Mouse (Mus musculus): ENCODE results near the gene Ncaph2. TPM values are rescaled to one million over a fixed set of nuclear protein-coding genes. Genes with fewer than 3 reads are reported as not detected.

Gene Ncaph2
- polyA plus RNA-seq (2014; fragmentation: Nextera tagmentation; extraction: Ambion mirVana): 130 and 151 TPM in 2 replicates

- H3K27ac ChIP-seq (ENCODE audit: low read depth, low read length): peak within 1 kb of the TSS; percentile 85
- H3K4me3 ChIP-seq (ENCODE audit: low read length): peak within 1 kb of the TSS; percentile 74
- ATAC-seq (ENCODE audit: low FRiP score, low TSS enrichment): peak; percentile 90
- peak within 1 kb of the TSS; percentile 89 for H3K9ac ChIP-seq (ENCODE audit: low read depth, low read length)
- H3K27me3 ChIP-seq (ENCODE audit: control insufficient read depth, insufficient read depth, low read length): no peaks in the 10 kb centered on the region
- peaks cover 38% of the 10 kb centered on the region for H3K36me3 ChIP-seq (ENCODE audit: control insufficient read depth, insufficient read depth, low read length)
- H3K9me3 ChIP-seq (ENCODE audit: control insufficient read depth, low read length): no peaks in the 10 kb centered on the region
- WGBS: under 1% methylated on average over 63 of the region's 64 CpGs
- H3K4me2 ChIP-seq (replicated peaks; ENCODE audit: low read depth, low read length): peak within 1 kb of the TSS; percentile 64
- H3K4me1 ChIP-seq (ENCODE audit: control insufficient read depth, insufficient read depth, low read length): peaks cover 16% of the 10 kb centered on the region
These were observed at the start of gene Ncaph2, which contains the start of gene Lmf2 for GRCm38 (mm10) chr15:89355241-89356187. Gene Ncaph2, plus strand, starts transcription at chr15:89355719. Gene Lmf2, minus strand, starts transcription at chr15:89355659.

GRCm38 (mm10) chr15:89305966-89306365 is 49.6 kb upstream of the Ncaph2 start:
- WGBS: 71% methylated on average over 1 of the region's 1 CpGs
- no peak for ATAC-seq (ENCODE audit: low FRiP score, low TSS enrichment)
- Histone ChIP-seq H3K4me3 (ENCODE audit: low read length) (no peak overlapping the region), H3K27me3 (ENCODE audit: control insufficient read depth, insufficient read depth, low read length) (no peaks in the 10 kb centered on the region), H3K4me1 (ENCODE audit: control insufficient read depth, insufficient read depth, low read length) (0 out of 2 replicates have a peak, but pooled peaks cover 3% of the 10 kb centered on the region), H3K9me3 (ENCODE audit: control insufficient read depth, low read length) (no peaks in the 10 kb centered on the region), H3K36me3 (ENCODE audit: control insufficient read depth, insufficient read depth, low read length) (peaks cover 63% of the 10 kb centered on the region), H3K27ac (ENCODE audit: low read depth, low read length) (no peak overlapping the region), H3K9ac (ENCODE audit: low read depth, low read length) (no peak overlapping the region), H3K4me2 (replicated peaks; ENCODE audit: low read depth, low read length) (no peak overlapping the region)

- 89% methylated on average over 13 of the region's 13 CpGs for WGBS
- peaks cover 49% of the 10 kb centered on the region for H3K36me3 ChIP-seq (ENCODE audit: control insufficient read depth, insufficient read depth, low read length)
These were observed 48.1 kb upstream of the Ncaph2 start for GRCm38 (mm10) chr15:89307461-89307860.

GRCm38 (mm10) chr15:89308406-89309139 is 46.9 kb upstream of the Ncaph2 start:
- Histone ChIP-seq H3K4me1 (ENCODE audit: control insufficient read depth, insufficient read depth, low read length) (peaks cover 13% of the 10 kb centered on the region), H3K4me2 (replicated peaks; ENCODE audit: low read depth, low read length) (no peak overlapping the region), H3K27ac (ENCODE audit: low read depth, low read length) (no peak overlapping the region), H3K4me3 (ENCODE audit: low read length) (no peak overlapping the region), H3K9me3 (ENCODE audit: control insufficient read depth, low read length) (no peaks in the 10 kb centered on the region), H3K9ac (ENCODE audit: low read depth, low read length) (no peak overlapping the region), H3K36me3 (ENCODE audit: control insufficient read depth, insufficient read depth, low read length) (peaks cover 38% of the 10 kb centered on the region), H3K27me3 (ENCODE audit: control insufficient read depth, insufficient read depth, low read length) (no peaks in the 10 kb centered on the region)
- 81% methylated on average over 7 of the region's 7 CpGs for WGBS
- no peak for ATAC-seq (ENCODE audit: low FRiP score, low TSS enrichment)

More at GRCm38 (mm10) chr15:89307461-89307860, 48.1 kb upstream of the Ncaph2 start:
- H3K4me3 ChIP-seq (ENCODE audit: low read length): no peak overlapping the region
- no peak overlapping the region for H3K4me2 ChIP-seq (replicated peaks; ENCODE audit: low read depth, low read length)
- no peaks in the 10 kb centered on the region for H3K9me3 ChIP-seq (ENCODE audit: control insufficient read depth, low read length)
- H3K4me1 ChIP-seq (ENCODE audit: control insufficient read depth, insufficient read depth, low read length): 0 out of 2 replicates have a peak, but pooled peaks cover 4% of the 10 kb centered on the region
- ATAC-seq (ENCODE audit: low FRiP score, low TSS enrichment): no peak
- no peak overlapping the region for H3K9ac ChIP-seq (ENCODE audit: low read depth, low read length)
- no peak overlapping the region for H3K27ac ChIP-seq (ENCODE audit: low read depth, low read length)
- no peaks in the 10 kb centered on the region for H3K27me3 ChIP-seq (ENCODE audit: control insufficient read depth, insufficient read depth, low read length)

GRCm38 (mm10) chr15:89309962-89310498 is 45.5 kb upstream of the Ncaph2 start:
- 83% methylated on average over 6 of the region's 6 CpGs for WGBS
- no peak overlapping the region for H3K27ac ChIP-seq (ENCODE audit: low read depth, low read length)
- H3K27me3 ChIP-seq (ENCODE audit: control insufficient read depth, insufficient read depth, low read length): no peaks in the 10 kb centered on the region
- peaks cover 23% of the 10 kb centered on the region for H3K36me3 ChIP-seq (ENCODE audit: control insufficient read depth, insufficient read depth, low read length)
- H3K9me3 ChIP-seq (ENCODE audit: control insufficient read depth, low read length): no peaks in the 10 kb centered on the region
- H3K4me1 ChIP-seq (ENCODE audit: control insufficient read depth, insufficient read depth, low read length): peaks cover 21% of the 10 kb centered on the region
- H3K4me2 ChIP-seq (replicated peaks; ENCODE audit: low read depth, low read length): no peak overlapping the region
- H3K4me3 ChIP-seq (ENCODE audit: low read length): no peak overlapping the region
- ATAC-seq (ENCODE audit: low FRiP score, low TSS enrichment): no peak
- no peak overlapping the region for H3K9ac ChIP-seq (ENCODE audit: low read depth, low read length)

- Histone ChIP-seq H3K27me3 (ENCODE audit: control insufficient read depth, insufficient read depth, low read length) (no peaks in the 10 kb centered on the region), H3K4me3 (ENCODE audit: low read length) (no peak overlapping the region), H3K27ac (ENCODE audit: low read depth, low read length) (no peak overlapping the region), H3K36me3 (ENCODE audit: control insufficient read depth, insufficient read depth, low read length) (no peaks in the 10 kb centered on the region), H3K9ac (ENCODE audit: low read depth, low read length) (no peak overlapping the region), H3K4me2 (replicated peaks; ENCODE audit: low read depth, low read length) (no peak overlapping the region), H3K9me3 (ENCODE audit: control insufficient read depth, low read length) (no peaks in the 10 kb centered on the region), H3K4me1 (ENCODE audit: control insufficient read depth, insufficient read depth, low read length) (peaks cover 21% of the 10 kb centered on the region)
- ATAC-seq (ENCODE audit: low FRiP score, low TSS enrichment): no peak
- WGBS: 52% methylated on average over 4 of the region's 4 CpGs
These were observed 42.2 kb upstream of the Ncaph2 start for GRCm38 (mm10) chr15:89313359-89313758.

- peaks cover 21% of the 10 kb centered on the region for H3K4me1 ChIP-seq (ENCODE audit: control insufficient read depth, insufficient read depth, low read length)
- H3K27me3 ChIP-seq (ENCODE audit: control insufficient read depth, insufficient read depth, low read length): no peaks in the 10 kb centered on the region
- H3K27ac ChIP-seq (ENCODE audit: low read depth, low read length): no peak overlapping the region
- 31% methylated on average over 3 of the region's 3 CpGs for WGBS
- H3K9ac ChIP-seq (ENCODE audit: low read depth, low read length): peak overlapping the region; percentile 88
- peak; percentile 5; the same call in 1 of the 2 replicates for ATAC-seq (ENCODE audit: low FRiP score, low TSS enrichment)
- no peaks in the 10 kb centered on the region for H3K9me3 ChIP-seq (ENCODE audit: control insufficient read depth, low read length)
- peak overlapping the region; percentile 98 for H3K4me3 ChIP-seq (ENCODE audit: low read length)
- H3K36me3 ChIP-seq (ENCODE audit: control insufficient read depth, insufficient read depth, low read length): no peaks in the 10 kb centered on the region
- peak overlapping the region; percentile 78 for H3K4me2 ChIP-seq (replicated peaks; ENCODE audit: low read depth, low read length)
These were observed 41.4 kb upstream of the Ncaph2 start for GRCm38 (mm10) chr15:89314107-89314506.

GRCm38 (mm10) chr15:89314511-89315189 is 40.9 kb upstream of the Ncaph2 start:
- no peak overlapping the region for H3K27ac ChIP-seq (ENCODE audit: low read depth, low read length)
- no peaks in the 10 kb centered on the region for H3K36me3 ChIP-seq (ENCODE audit: control insufficient read depth, insufficient read depth, low read length)
- no peaks in the 10 kb centered on the region for H3K9me3 ChIP-seq (ENCODE audit: control insufficient read depth, low read length)
- peak; percentile 50 for ATAC-seq (ENCODE audit: low FRiP score, low TSS enrichment)
- no peaks in the 10 kb centered on the region for H3K27me3 ChIP-seq (ENCODE audit: control insufficient read depth, insufficient read depth, low read length)
- H3K4me3 ChIP-seq (ENCODE audit: low read length): peak overlapping the region; percentile 98
- H3K4me2 ChIP-seq (replicated peaks; ENCODE audit: low read depth, low read length): peak overlapping the region; percentile 78
- H3K9ac ChIP-seq (ENCODE audit: low read depth, low read length): peak overlapping the region; percentile 88
- peaks cover 21% of the 10 kb centered on the region for H3K4me1 ChIP-seq (ENCODE audit: control insufficient read depth, insufficient read depth, low read length)
- WGBS: under 1% methylated on average over 58 of the region's 58 CpGs

Data from kidney, embryonic 14.5 days (tissue).